Mouse (Mus musculus) small intestine, adult 2 months (tissue): ENCODE measurements around the gene Lrrc8d.

Source experiments
- CTCF ChIP-seq: fragments of 200-500 bp; IDR thresholded peaks from 2 replicates; pipeline ENCODE4 v1.5.1; 2012; ENCODE audit warnings: low read depth, mild to moderate bottlenecking, control low read depth, inconsistent platforms, low read length, moderate library complexity, mixed read lengths; ENCODE audit not compliant: insufficient replicate concordance, insufficient read length; ENCODE audit errors: extremely low read depth
- POLR2A ChIP-seq: fragments of 200-500 bp; IDR thresholded peaks from 2 replicates; pipeline ENCODE4 v1.6.1; 2012; ENCODE audit warnings: low read depth, mild to moderate bottlenecking, control low read depth, inconsistent platforms, low read length, moderate library complexity

- no peak for TF ChIP-seq CTCF
- TF ChIP-seq POLR2A: no peak
Observed at GRCm38 (mm10) chr5:105853271-105853670, 153.5 kb downstream of the Lrrc8d start.
